20 mouse cellular contexts compared by ENCODE assay signal in genomic region chr10:23010201-23010600, GRCm38 (mm10).
A peak's percentile ranks its signal among the peaks of the same experiment; 100 is the strongest.
DNase-seq lines count a peak whose midpoint lies in the region; ATAC-seq and TF ChIP-seq lines count a peak whose summit lies in the region.
"Had no signal": no experiment of that assay in that cellular context is flagged by ENCODE, and none has a peak within 500 bp of the region (broad histone marks: within the 10 kb centered on the region; RNA-seq: fewer than 3 reads in every experiment).

No protein-coding gene starts in this region.

- no peak overlapping the region for H3K4me2 ChIP-seq in lung, embryonic 14.5 days
- H3K4me2 ChIP-seq in intestine, embryonic 16.5 days (ENCODE audit: low read depth, low read length) = no peak overlapping the region
- H3K4me2 ChIP-seq: forebrain, embryonic 12.5 days; heart, embryonic 13.5 days; hindbrain, embryonic 14.5 days; limb, embryonic 12.5 days; midbrain, embryonic 12.5 days; neural tube, embryonic 13.5 days had no signal

- ATAC-seq in lung, embryonic 14.5 days (ENCODE audit: insufficient read depth) = no peak
- 0 out of 2 replicates have a peak, but pooled peaks have one; percentile 28 for ATAC-seq in intestine, embryonic 16.5 days

- no peak overlapping the region for H3K9ac ChIP-seq in lung, embryonic 14.5 days
- H3K9ac ChIP-seq in intestine, embryonic 16.5 days (ENCODE audit: low read depth, low read length) = no peak overlapping the region
- H3K9ac ChIP-seq: forebrain, embryonic 12.5 days; heart, embryonic 13.5 days; hindbrain, embryonic 14.5 days; limb, embryonic 12.5 days; liver, embryonic 14.5 days; midbrain, embryonic 12.5 days; neural tube, embryonic 13.5 days had no signal

- H3K9me3 ChIP-seq in lung, embryonic 14.5 days (ENCODE audit: low read depth, low read length) = no peaks in the 10 kb centered on the region
- H3K9me3 ChIP-seq in intestine, embryonic 16.5 days (ENCODE audit: control insufficient read depth, low read length) = no peaks in the 10 kb centered on the region
- H3K9me3 ChIP-seq: forebrain, embryonic 12.5 days; heart, embryonic 13.5 days; limb, embryonic 12.5 days; midbrain, embryonic 12.5 days; neural tube, embryonic 13.5 days had no signal

- 16% methylated on average over 2 of the region's 2 CpGs for WGBS in lung, embryonic 14.5 days
- 38% methylated on average over 2 of the region's 2 CpGs for WGBS in intestine, embryonic 16.5 days

- DNase-seq in lung, embryonic 14.5 days = peak; percentile 69
- no peak for DNase-seq in lung, adult 18-20 months
- peak; percentile 51 for DNase-seq in kidney, adult 9 months
- peak; percentile 48 to 61 for DNase-seq in kidney, postnatal 25 days
- DNase-seq in thymus, adult 18-20 months = no peak
- DNase-seq in adrenal gland, adult 8-10 months = no peak
- DNase-seq: B cell, adult 2 months; cerebellum, adult 2 months; heart, adult 11 months; heart, postnatal 36 days; layer of hippocampus, adult 9-11 months had no signal

- TF ChIP-seq CTCF in lung, embryonic 14.5 days (IDR thresholded peaks at IDR 0.05; ENCODE audit: low read depth) = no peak

- no peak overlapping the region for H3K4me3 ChIP-seq in lung, embryonic 14.5 days (ENCODE audit: low read depth, low read length)
- H3K4me3 ChIP-seq in intestine, embryonic 16.5 days (ENCODE audit: low read length) = no peak overlapping the region
- H3K4me3 ChIP-seq: forebrain, embryonic 12.5 days; heart, embryonic 13.5 days; limb, embryonic 12.5 days; midbrain, embryonic 12.5 days; neural tube, embryonic 13.5 days had no signal

- H3K4me1 ChIP-seq in lung, embryonic 14.5 days (ENCODE audit: insufficient read depth) = 0 out of 2 replicates have a peak, but pooled peaks cover 3% of the 10 kb centered on the region
- H3K4me1 ChIP-seq in intestine, embryonic 16.5 days (ENCODE audit: control insufficient read depth, insufficient read depth, low read length) = 0 out of 2 replicates have a peak, but pooled peaks cover 2% of the 10 kb centered on the region
- H3K4me1 ChIP-seq: forebrain, embryonic 12.5 days; heart, embryonic 13.5 days; limb, embryonic 12.5 days; midbrain, embryonic 12.5 days had no signal

- H3K36me3 ChIP-seq in lung, embryonic 14.5 days (ENCODE audit: insufficient read depth) = no peaks in the 10 kb centered on the region
- no peaks in the 10 kb centered on the region for H3K36me3 ChIP-seq in intestine, embryonic 16.5 days (ENCODE audit: control insufficient read depth, insufficient read depth, low read length)
- H3K36me3 ChIP-seq: forebrain, embryonic 12.5 days; heart, embryonic 13.5 days; limb, embryonic 12.5 days; midbrain, embryonic 12.5 days; neural tube, embryonic 13.5 days had no signal

- H3K27ac ChIP-seq in lung, embryonic 14.5 days (ENCODE audit: low read depth) = peak overlapping the region; percentile 66
- no peak overlapping the region for H3K27ac ChIP-seq in intestine, embryonic 16.5 days (ENCODE audit: low read length)
- H3K27ac ChIP-seq: forebrain, embryonic 12.5 days; heart, embryonic 13.5 days; hindbrain, embryonic 14.5 days; limb, embryonic 12.5 days; liver, embryonic 14.5 days; macrophage; midbrain, embryonic 12.5 days; neural tube, embryonic 13.5 days had no signal

- no peaks in the 10 kb centered on the region for H3K27me3 ChIP-seq in lung, embryonic 14.5 days (ENCODE audit: insufficient read depth, low read length)
- no peaks in the 10 kb centered on the region for H3K27me3 ChIP-seq in intestine, embryonic 16.5 days (replicated peaks; ENCODE audit: control insufficient read depth, insufficient read depth, low read length)
- H3K27me3 ChIP-seq: forebrain, embryonic 12.5 days; heart, embryonic 13.5 days; midbrain, embryonic 12.5 days; neural tube, embryonic 13.5 days had no signal

Comparison
In these comparisons a context has a peak if more than half of its experiments do, and no peak if none do; other contexts are left out.
1. DNase-seq: peak in lung, embryonic 14.5 days (single experiment), kidney, adult 9 months (single experiment) and kidney, postnatal 25 days (2 of 2); none in lung, adult 18-20 months (0 of 2), thymus, adult 18-20 months (0 of 2) and adrenal gland, adult 8-10 months (single experiment).